Mouse (Mus musculus): Measurements from ENCODE around the gene Cfap126. TPM values are rescaled to one million over a fixed set of nuclear protein-coding genes. Genes with fewer than 3 reads are reported as not detected.

Cfap126 gene
- polyA plus RNA-seq, 1 experiment from 2014 or later = 2.0 TPM

DNA sequence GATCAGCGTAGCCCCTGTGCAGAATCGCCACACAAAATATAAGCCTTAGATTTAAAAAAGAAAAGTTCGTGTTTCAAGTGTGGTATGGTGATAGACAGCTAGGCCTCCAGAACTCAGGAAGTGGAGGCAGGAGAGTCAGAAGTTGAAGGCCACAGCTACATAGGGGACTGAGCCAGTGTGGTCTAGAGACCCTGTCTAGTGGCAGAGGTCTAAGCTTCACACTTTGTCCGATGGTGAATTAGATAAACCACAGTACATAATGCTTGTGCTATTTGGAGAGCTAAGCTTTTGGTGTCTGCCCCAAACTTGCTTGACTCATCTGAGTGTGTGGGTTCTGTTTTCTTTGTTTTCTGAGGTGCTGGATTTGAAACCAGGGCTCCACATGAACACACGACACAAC lies 5.3 kb downstream of the Cfap126 start:
- DNase-seq (no peak), ATAC-seq (ENCODE audit: insufficient read depth) (no peak)
- Histone ChIP-seq H3K27ac (ENCODE audit: low read depth) (no peak overlapping the region), H3K9ac (no peak overlapping the region), H3K9me3 (ENCODE audit: low read depth, low read length) (no peaks in the 10 kb centered on the region), H3K4me3 (ENCODE audit: low read depth, low read length) (no peak overlapping the region), H3K36me3 (ENCODE audit: insufficient read depth) (no peaks in the 10 kb centered on the region), H3K4me1 (ENCODE audit: insufficient read depth) (0 out of 2 replicates have a peak, but pooled peaks cover 4% of the 10 kb centered on the region), H3K27me3 (ENCODE audit: insufficient read depth, low read length) (no peaks in the 10 kb centered on the region), H3K4me2 (no peak overlapping the region)
- no peak for TF ChIP-seq CTCF (IDR thresholded peaks at IDR 0.05; ENCODE audit: low read depth)
- 78% methylated on average over 5 of the region's 5 CpGs for WGBS

DNA sequence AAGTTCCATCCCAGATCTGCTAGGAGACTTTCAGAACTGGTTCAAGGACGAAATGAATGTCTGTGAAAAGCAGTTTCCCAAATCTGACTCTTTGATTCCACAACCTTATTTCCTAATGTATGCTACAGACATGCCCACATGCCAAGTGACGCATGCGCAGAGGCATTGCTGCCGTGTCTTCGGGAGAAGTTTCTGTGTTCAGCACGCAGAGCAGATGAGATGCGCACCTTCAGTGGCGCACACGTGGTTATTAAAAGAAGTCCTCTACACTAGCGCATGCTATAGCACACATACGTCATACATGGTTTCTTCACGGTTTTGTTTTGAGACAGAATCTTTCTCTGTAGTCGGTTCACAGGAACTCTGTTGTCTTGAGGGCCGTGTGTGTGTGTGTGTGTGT lies 5.7 kb downstream of the Cfap126 start:
- H3K9me3 ChIP-seq (ENCODE audit: low read depth, low read length) = no peaks in the 10 kb centered on the region
- DNase-seq (no peak), ATAC-seq (ENCODE audit: insufficient read depth) (no peak)
- H3K9ac ChIP-seq = no peak overlapping the region
- no peak overlapping the region for H3K4me2 ChIP-seq
- 0 out of 2 replicates have a peak, but pooled peaks cover 4% of the 10 kb centered on the region for H3K4me1 ChIP-seq (ENCODE audit: insufficient read depth)
- no peaks in the 10 kb centered on the region for H3K36me3 ChIP-seq (ENCODE audit: insufficient read depth)
- WGBS = 82% methylated on average over 14 of the region's 14 CpGs
- no peak for TF ChIP-seq CTCF (IDR thresholded peaks at IDR 0.05; ENCODE audit: low read depth)
- H3K27ac ChIP-seq (ENCODE audit: low read depth) = no peak overlapping the region
- no peaks in the 10 kb centered on the region for H3K27me3 ChIP-seq (ENCODE audit: insufficient read depth, low read length)
- no peak overlapping the region for H3K4me3 ChIP-seq (ENCODE audit: low read depth, low read length)

DNA sequence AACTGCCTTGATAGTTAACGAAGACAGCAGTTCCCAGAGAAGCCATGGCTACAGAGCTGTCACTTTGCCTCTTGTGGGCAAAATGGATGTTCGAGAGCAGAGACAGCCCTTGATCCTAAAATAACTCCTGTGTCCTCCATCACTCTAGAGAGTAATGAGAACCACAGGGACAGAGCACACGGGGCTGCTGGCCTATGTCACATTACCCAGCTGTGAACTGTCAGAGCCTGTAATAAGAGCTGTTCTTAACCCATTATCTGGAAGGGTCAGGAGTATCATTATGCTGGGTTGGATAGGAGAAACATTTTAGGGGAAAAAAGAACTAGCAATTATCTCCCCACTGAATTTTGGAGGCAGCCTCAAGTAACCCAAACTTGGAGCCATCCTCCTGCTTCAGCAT lies 7.2 kb downstream of the Cfap126 start:
- WGBS = 22% methylated on average over 3 of the region's 3 CpGs
- no peak overlapping the region for H3K4me2 ChIP-seq
- H3K4me3 ChIP-seq (ENCODE audit: low read depth, low read length) = no peak overlapping the region
- 0 out of 2 replicates have a peak, but pooled peaks cover 4% of the 10 kb centered on the region for H3K4me1 ChIP-seq (ENCODE audit: insufficient read depth)
- no peak for DNase-seq
- H3K27me3 ChIP-seq (ENCODE audit: insufficient read depth, low read length) = no peaks in the 10 kb centered on the region
- H3K27ac ChIP-seq (ENCODE audit: low read depth) = no peak overlapping the region
- no peaks in the 10 kb centered on the region for H3K36me3 ChIP-seq (ENCODE audit: insufficient read depth)
- H3K9me3 ChIP-seq (ENCODE audit: low read depth, low read length) = no peaks in the 10 kb centered on the region
- no peak overlapping the region for H3K9ac ChIP-seq
- no peak for ATAC-seq (ENCODE audit: insufficient read depth)
- TF ChIP-seq CTCF (IDR thresholded peaks at IDR 0.05; ENCODE audit: low read depth) = no peak

DNA sequence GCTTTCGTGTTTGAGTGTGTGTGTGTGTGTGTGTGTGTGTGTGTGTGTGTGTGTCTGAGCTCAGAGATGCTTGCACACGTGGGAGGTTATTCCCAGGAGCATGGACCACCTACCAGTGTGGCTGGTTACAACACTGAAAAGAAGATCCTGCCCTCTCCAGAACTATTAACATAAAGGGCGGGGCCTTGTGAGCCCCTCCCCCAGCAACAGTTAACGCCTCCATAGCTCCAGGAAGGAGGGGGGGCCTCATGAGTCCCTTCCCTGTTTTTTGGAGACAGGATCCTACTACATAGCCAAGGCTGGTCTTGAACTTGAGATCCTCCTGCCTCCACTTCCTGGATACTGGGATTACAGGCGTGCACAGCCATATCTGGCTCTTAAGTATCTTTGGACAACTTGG lies 8.1 kb downstream of the Cfap126 start:
- Histone ChIP-seq H3K36me3 (ENCODE audit: insufficient read depth) (no peaks in the 10 kb centered on the region), H3K9me3 (ENCODE audit: low read depth, low read length) (no peaks in the 10 kb centered on the region), H3K27ac (ENCODE audit: low read depth) (no peak overlapping the region), H3K27me3 (ENCODE audit: insufficient read depth, low read length) (no peaks in the 10 kb centered on the region), H3K4me1 (ENCODE audit: insufficient read depth) (0 out of 2 replicates have a peak, but pooled peaks cover 4% of the 10 kb centered on the region), H3K4me3 (ENCODE audit: low read depth, low read length) (no peak overlapping the region), H3K9ac (no peak overlapping the region), H3K4me2 (no peak overlapping the region)
- WGBS = 45% methylated on average over 5 of the region's 5 CpGs
- no peak for DNase-seq
- TF ChIP-seq CTCF (IDR thresholded peaks at IDR 0.05; ENCODE audit: low read depth) = no peak
- no peak for ATAC-seq (ENCODE audit: insufficient read depth)

DNA sequence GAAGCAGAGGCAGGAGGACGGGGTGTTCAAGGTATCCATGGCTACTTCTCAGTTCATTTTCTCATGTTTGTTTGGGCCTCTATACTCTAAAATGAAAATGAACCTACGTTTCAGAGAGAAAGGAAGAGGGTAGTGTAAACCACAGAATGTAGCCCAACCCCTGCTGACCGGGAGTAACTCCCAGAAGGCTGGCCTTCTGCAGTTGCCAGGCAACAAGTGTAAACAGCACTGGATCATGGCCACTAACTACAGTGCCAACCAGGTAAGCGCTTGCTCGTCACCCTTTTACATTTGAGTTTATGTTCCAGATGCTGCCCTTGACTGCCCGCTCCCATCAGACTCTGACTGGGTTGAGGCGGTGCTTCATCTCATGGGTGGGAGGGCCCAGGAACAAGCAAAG lies 9.2 kb downstream of the Cfap126 start:
- peaks cover 2% of the 10 kb centered on the region; the same call in 1 of the 2 replicates for H3K36me3 ChIP-seq (ENCODE audit: insufficient read depth)
- H3K4me3 ChIP-seq (ENCODE audit: low read depth, low read length) = no peak overlapping the region
- 0 out of 2 replicates have a peak, but pooled peaks cover 4% of the 10 kb centered on the region for H3K4me1 ChIP-seq (ENCODE audit: insufficient read depth)
- peak; percentile 53 for DNase-seq
- H3K27me3 ChIP-seq (ENCODE audit: insufficient read depth, low read length) = no peaks in the 10 kb centered on the region
- H3K9ac ChIP-seq = no peak overlapping the region
- TF ChIP-seq CTCF (IDR thresholded peaks at IDR 0.05; ENCODE audit: low read depth) = no peak
- ATAC-seq (ENCODE audit: insufficient read depth) = 0 out of 2 replicates have a peak, but pooled peaks have one; percentile 13
- no peak overlapping the region for H3K27ac ChIP-seq (ENCODE audit: low read depth)
- H3K9me3 ChIP-seq (ENCODE audit: low read depth, low read length) = no peaks in the 10 kb centered on the region
- 22% methylated on average over 7 of the region's 7 CpGs for WGBS
- H3K4me2 ChIP-seq = no peak overlapping the region

DNA sequence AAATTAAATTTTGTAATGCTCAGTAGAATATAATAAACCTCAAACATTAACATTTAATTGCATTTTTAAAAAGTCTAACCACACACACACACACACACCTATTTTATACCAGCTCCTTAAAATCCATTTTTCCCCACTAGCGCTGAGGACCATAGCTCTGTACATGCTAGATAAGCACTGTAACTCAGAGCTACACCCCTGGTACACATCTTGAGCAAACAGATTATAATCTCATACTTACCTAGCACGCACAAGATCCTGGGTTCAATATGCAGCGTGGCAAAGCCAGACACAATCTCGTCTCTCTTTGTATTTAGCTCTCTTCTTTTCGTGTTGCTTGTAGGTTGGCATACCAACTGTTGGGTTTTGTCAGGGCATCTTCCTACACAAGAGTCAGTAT lies 10.7 kb downstream of the Cfap126 start:
- 0 out of 2 replicates have a peak, but pooled peaks cover 4% of the 10 kb centered on the region for H3K4me1 ChIP-seq (ENCODE audit: insufficient read depth)
- H3K4me2 ChIP-seq = no peak overlapping the region
- H3K27ac ChIP-seq (ENCODE audit: low read depth) = no peak overlapping the region
- no peaks in the 10 kb centered on the region for H3K9me3 ChIP-seq (ENCODE audit: low read depth, low read length)
- DNase-seq (no peak), ATAC-seq (ENCODE audit: insufficient read depth) (no peak)
- H3K9ac ChIP-seq = no peak overlapping the region
- H3K36me3 ChIP-seq (ENCODE audit: insufficient read depth) = peaks cover 15% of the 10 kb centered on the region
- no peaks in the 10 kb centered on the region for H3K27me3 ChIP-seq (ENCODE audit: insufficient read depth, low read length)
- H3K4me3 ChIP-seq (ENCODE audit: low read depth, low read length) = no peak overlapping the region
- WGBS = 82% methylated on average over 5 of the region's 5 CpGs
- TF ChIP-seq CTCF (IDR thresholded peaks at IDR 0.05; ENCODE audit: low read depth) = no peak

DNA sequence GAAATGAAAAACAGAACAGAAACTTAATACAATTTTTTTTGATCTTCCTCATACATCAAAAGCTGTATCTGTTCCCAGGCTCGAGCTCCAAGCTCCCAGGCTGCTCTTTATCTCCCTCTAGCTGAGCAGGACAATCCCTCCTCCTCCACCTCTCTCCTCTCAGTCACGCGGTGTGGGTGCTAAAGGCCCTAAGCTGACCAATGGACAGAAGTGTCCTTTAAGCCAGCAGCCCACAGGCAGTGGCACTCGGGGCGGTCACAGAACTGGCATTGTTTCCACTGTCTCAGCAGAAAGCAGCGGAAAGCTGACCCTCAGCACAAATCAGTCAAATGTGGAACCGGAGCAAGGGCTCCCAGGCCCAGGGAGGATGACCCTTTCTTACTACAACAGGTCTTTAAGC lies 15.5 kb downstream of the Cfap126 start:
- Histone ChIP-seq H3K27me3 (ENCODE audit: insufficient read depth, low read length) (no peaks in the 10 kb centered on the region), H3K4me2 (no peak overlapping the region), H3K4me1 (ENCODE audit: insufficient read depth) (no peaks in the 10 kb centered on the region), H3K36me3 (ENCODE audit: insufficient read depth) (peaks cover 56% of the 10 kb centered on the region), H3K9ac (no peak overlapping the region), H3K9me3 (ENCODE audit: low read depth, low read length) (no peaks in the 10 kb centered on the region), H3K4me3 (ENCODE audit: low read depth, low read length) (no peak overlapping the region), H3K27ac (ENCODE audit: low read depth) (no peak overlapping the region)
- TF ChIP-seq CTCF (IDR thresholded peaks at IDR 0.05; ENCODE audit: low read depth) = no peak
- no peak for DNase-seq
- no peak for ATAC-seq (ENCODE audit: insufficient read depth)
- WGBS = 68% methylated on average over 7 of the region's 7 CpGs

DNA sequence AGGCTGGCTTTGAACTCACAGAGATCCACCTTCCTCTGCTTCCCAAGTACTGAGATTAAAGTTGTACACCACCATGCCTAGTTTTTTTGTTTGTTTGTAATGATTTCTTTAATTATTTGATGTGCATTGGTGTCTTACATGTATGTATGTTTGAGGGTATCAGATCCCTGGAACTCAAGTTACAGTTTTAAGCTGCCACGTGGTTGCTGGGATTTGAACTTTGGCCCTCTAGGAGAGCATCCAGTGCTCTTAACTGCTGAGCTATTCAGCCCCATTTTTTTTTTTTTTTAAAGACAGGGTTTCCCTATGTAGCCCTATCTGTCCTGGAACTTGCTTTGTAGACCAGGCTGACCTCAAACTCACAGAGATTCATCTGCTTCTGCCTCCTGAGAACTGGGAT lies 17.3 kb downstream of the Cfap126 start:
- no peaks in the 10 kb centered on the region for H3K9me3 ChIP-seq (ENCODE audit: low read depth, low read length)
- no peak for TF ChIP-seq CTCF (IDR thresholded peaks at IDR 0.05; ENCODE audit: low read depth)
- peaks cover 73% of the 10 kb centered on the region for H3K36me3 ChIP-seq (ENCODE audit: insufficient read depth)
- no peak for ATAC-seq (ENCODE audit: insufficient read depth)
- no peaks in the 10 kb centered on the region for H3K27me3 ChIP-seq (ENCODE audit: insufficient read depth, low read length)
- DNase-seq = no peak
- H3K4me2 ChIP-seq = no peak overlapping the region
- H3K9ac ChIP-seq = no peak overlapping the region
- WGBS = 68% methylated on average over 1 of the region's 1 CpGs
- H3K27ac ChIP-seq (ENCODE audit: low read depth) = no peak overlapping the region
- no peak overlapping the region for H3K4me3 ChIP-seq (ENCODE audit: low read depth, low read length)
- no peaks in the 10 kb centered on the region for H3K4me1 ChIP-seq (ENCODE audit: insufficient read depth)

Data from lung, embryonic 14.5 days (tissue).